Mouse (Mus musculus) spleen, postnatal 10 days (tissue): Measurements from ENCODE around the gene Pcbp3.

Experiments
- DNase-seq, 2 experiments: peaks; one replicate each; pipeline ENCODE4 v3.0.0; 2021 to 2022; ENCODE audit warnings: low spot score in 2 of 2

Pcbp3 gene

DNA sequence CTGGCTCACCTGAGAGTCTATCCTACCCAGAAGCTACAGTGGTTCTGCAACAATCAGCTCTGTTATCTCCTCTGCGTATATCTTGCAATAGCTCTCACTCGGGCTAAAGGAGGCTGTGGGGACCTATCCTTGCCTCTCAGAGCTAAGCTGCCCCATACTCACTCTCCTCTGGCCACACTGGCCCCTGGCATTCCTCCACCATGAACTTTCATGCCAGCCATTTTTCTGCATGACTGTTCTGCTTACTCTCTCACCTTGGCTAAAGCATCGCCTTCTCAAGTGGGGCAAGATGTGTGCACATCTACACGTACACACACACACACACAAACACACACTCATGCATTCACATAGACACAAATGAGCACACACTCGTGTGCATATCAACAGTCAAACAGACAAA lies 115.2 kb downstream of the Pcbp3 start:
- DNase-seq, result no peak

GRCm38 (mm10) chr10:76844901-76845300 lies 116.8 kb downstream of the Pcbp3 start:
- DNase-seq, result no peak

GRCm38 (mm10) chr10:76844365-76844764 lies 117.3 kb downstream of the Pcbp3 start:
- no peak for DNase-seq

- no peak for DNase-seq
These were observed 119.6 kb downstream of the Pcbp3 start for GRCm38 (mm10) chr10:76842087-76842486.

GRCm38 (mm10) chr10:76841220-76841619 lies 120.5 kb downstream of the Pcbp3 start:
- DNase-seq, result no peak

DNA sequence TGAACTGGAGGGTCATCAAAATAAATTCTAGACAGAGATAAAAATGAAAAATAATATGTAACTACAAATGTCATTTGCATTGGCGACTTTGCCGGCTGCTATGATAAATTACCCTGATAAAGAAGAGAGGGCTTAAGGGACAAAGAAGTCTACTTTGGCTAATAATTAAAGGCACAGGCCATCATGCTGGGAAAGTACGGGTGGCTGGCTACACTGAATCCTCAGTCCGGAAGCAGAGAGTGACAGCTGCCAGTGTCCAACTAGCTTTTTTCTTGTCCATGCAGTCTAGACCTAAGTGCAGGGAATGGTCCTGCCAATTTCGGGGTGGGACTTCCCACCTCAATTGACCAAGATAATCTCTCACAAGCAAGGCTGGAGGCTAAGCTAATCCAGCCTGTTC lies 121.1 kb downstream of the Pcbp3 start:
- DNase-seq, result no peak

DNA sequence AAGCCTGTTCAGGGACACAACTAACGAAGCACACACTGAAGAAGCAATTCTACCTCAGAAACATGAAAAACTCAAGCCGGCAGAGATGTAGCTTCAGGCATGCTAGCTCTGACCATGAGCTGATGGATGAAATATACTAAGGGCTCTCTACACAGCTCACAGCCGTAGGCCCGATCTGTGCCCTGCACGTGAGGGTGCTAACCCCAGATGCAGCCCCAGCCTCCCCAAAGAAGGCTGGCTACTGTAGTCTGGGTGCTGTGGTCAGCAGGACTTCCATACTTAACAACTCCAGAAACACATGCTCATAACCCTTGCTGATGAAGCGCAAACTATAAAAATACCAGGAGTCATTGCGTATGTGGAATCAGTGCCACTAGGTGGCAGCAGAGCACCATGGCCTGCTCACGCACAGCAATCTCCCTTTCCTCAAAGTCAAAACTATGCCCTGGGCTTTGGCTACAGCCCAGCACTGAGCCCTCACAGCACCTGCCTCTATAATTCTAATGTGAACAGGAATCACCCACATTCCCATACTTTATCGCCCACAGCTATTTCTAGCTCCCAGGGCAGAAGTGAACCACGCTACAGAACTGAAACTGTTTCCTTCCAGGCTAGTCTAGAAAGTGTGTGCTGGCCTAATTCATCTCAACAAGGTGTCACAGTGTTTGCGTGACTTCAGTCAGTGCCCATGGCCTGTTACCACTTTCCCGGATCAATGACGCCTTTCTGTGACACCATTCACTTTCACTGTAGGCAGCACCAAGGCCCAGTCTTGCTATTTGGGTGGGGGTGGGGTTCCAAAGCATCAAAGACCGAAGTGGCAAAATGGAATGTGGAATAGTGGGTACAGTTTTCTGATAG lies 126.0 kb downstream of the Pcbp3 start:
- DNase-seq, result peak; percentile 55 to 81

- DNase-seq, result no peak
These were observed 128.8 kb downstream of the Pcbp3 start for GRCm38 (mm10) chr10:76832841-76833240.

DNA sequence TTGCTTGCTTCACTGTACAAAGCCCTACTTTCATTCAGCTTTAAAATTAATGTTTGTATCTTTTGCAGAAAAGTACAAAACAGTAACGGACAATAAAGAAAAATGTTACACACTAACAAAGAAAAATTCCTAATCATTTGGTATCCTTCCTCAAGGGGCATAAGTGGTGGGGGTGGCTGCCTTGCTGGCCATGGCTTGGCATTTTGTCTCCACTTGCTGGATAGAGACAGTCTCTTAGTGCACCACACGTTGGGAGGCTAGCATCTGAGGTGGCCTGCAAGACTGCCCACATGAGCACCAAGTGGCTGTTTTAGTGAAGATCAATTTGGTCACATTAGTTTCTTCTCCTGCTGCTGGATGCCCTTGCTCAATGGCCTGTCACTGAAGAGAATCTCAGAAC lies 129.8 kb downstream of the Pcbp3 start:
- no peak for DNase-seq

GRCm38 (mm10) chr10:76831151-76831550 lies 130.5 kb downstream of the Pcbp3 start:
- DNase-seq, result no peak

DNA sequence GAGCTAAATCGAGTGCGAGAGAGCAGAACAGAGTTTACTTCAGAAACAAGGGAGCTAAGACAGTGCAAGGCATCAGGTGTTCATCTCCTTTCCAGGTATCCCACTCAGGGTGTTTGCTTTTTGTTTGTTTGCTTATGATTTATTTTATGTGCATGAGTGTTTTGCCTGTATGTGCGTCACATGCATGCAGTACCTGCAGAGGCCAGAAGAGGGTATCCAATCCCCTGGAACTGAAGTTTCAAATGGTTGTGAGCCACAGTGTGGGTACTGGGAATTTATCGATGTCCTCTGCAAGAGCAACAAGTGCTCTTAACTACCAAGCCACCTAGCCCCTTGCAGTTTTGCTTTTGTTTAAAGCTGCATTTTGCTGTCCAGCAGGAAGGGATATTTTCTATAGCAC lies 132.8 kb downstream of the Pcbp3 start:
- no peak for DNase-seq

- DNase-seq, result no peak
These were observed 139.0 kb downstream of the Pcbp3 start for GRCm38 (mm10) chr10:76822698-76823097.

- DNase-seq, result no peak
These were observed 142.4 kb downstream of the Pcbp3 start for GRCm38 (mm10) chr10:76819321-76819720.

DNA sequence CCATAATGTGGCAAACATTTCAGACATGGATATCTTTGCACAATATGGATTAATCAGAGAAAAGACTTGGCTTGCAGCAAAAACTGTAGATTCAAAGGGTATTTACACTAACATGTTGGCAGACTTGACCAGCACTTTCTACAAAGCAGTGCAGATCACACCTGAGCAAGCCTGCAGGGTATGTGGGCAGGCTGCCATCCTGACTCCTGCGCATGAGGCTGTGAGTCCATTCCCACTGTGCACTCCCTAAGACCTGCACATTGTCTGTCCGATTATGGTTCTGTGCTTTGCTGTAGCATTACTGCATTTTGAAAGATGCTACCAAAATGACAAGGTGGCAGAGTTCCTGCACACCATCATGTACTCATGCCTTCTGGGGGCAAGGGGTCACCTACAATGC lies 143.3 kb downstream of the Pcbp3 start:
- DNase-seq, result no peak

GRCm38 (mm10) chr10:76816930-76817329 lies 144.8 kb downstream of the Pcbp3 start:
- DNase-seq, result no peak

DNA sequence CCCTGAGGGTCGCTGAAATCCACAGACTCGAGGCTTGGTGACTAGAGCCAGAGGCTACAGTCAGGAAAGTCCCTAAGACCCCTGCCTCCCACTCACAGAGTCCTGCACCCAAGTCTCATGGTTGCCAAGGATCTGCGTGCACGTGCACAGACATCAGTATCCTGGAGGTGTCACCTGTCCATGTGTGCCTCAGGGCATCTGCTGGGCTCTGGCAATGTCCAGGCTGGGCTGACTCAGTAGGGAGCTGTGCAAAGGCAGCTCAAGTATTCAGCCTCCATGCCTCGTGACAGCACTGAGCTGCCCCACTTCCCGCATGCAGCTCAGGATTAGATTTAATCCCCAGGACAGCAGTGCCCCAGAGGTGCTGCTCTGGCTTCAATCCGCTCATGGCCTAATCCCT lies 145.3 kb downstream of the Pcbp3 start:
- no peak for DNase-seq

DNA sequence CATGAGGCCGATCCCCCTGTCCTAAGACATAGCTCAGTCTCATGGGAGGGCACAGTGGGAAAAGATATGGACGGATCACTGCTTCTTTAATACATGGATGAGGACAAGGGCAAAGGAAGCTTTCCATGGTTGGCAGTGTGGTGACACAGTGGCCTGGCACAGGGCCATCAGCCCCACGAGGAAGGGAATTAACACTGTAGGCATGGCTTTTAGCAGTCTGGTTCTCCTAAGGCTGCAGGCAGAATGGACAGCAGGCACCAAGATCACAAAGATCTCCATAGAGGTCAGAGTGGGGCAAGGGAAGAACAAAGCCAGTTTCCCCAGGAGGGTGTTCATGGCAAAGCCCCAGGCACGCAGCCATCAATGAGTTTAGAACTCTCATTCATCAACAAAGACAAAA lies 146.2 kb downstream of the Pcbp3 start:
- DNase-seq, result no peak

DNA sequence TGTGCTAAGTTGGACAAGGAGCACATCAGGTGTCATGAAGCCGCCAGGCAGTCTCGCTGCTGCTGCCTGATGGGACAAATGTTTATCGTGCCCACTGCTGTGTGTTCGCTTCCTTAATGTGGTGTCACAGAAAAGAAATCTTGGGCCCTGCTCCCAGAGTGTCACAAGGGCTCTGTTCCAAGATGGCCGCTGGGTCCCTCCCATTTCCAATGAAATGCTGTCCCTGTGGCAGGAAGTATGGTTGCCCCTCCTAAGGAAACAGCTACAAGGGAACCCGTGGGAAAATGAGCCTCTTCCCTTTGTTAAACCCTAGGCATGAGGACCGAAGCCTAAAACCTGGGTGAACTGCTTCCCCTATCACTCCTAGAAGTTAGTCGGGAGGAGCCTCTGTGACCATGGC lies 146.9 kb downstream of the Pcbp3 start:
- no peak for DNase-seq

DNA sequence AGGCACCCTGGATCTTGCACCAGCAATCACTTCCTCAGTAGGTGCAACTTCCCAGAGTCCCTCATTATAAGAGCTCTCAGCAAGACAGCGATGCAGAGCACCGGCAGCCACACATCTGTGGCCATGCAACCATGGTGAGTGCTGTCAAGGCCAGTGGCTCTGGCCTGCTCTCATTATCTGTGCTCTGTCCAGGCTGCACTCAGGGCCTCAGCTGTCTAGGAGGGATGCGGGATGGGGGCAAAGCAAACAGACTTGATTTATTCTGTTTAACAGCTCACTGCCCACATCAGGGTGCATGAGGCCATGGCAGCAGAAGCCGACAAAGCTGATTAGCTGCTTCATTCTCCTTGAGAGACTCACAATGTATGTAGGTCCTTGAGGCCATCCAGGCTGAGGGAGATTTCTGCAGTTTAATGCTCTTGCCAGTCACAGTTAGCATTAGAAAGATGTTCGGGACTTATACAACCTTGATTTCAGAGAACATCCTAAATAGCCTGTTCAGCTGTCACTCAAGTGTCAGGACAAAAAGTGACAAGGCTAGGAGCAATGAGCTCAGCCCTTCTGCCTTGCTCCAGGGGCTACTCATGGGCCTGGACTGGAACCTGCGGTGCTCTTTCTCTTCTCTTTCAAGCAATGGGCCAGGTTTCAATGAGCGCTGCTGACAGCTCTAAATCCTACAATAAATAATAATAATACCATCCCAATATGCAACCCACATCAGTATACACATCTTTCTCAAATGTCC lies 151.6 kb downstream of the Pcbp3 start:
- DNase-seq, result no peak

DNA sequence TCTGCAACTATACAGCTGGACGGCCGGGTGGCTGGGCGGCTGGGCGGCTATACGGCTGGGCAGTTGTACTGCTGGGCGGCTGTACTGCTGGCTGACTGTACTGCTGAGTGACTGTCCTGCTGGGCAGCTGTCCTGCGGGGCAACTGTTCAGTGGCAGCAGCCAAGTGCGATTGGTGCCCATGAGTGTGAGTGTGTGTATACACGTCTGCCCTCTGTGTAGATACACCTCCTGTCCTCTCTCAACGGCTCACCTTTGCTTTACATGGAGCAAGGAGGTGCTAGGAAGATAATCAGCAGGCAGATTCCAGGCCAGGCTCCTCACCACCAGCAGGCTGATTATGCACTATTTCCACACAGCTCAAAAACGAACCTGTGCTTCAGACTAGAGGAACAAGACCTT lies 152.2 kb downstream of the Pcbp3 start:
- no peak for DNase-seq

GRCm38 (mm10) chr10:76808446-76809400 lies 153.0 kb downstream of the Pcbp3 start:
- DNase-seq, result no peak

- DNase-seq, result no peak
These were observed 159.2 kb downstream of the Pcbp3 start for GRCm38 (mm10) chr10:76802500-76802885.
